Comparison of ENCODE assay signal across 22 mouse cellular contexts in the genomic region with DNA sequence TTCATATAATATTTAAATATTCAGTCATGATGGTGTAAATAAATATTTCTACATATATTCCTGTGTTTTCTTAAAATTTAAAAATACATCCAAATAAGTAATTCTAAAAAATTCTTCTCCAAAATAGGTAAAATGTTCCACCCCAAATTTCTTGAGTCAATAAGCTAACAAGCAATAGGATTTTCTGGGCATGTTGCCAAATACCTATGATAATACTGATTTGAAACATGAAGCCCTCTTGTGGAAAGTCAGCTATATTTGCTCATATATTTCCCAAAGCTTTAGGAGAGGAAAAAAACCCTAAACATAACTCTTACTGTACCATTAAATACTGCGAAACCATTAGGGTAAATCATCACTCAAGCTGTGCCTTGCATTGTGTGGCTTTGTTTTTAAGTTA.
A peak's percentile ranks its signal among the peaks of the same experiment; 100 is the strongest.
DNase-seq lines count a peak whose midpoint lies in the region; ATAC-seq and TF ChIP-seq lines count a peak whose summit lies in the region.
"Had no signal": no experiment of that assay in that cellular context is flagged by ENCODE, and none has a peak within 500 bp of the region (broad histone marks: within the 10 kb centered on the region; RNA-seq: fewer than 3 reads in every experiment).

No protein-coding gene starts in this region.

- no peak overlapping the region for H3K4me3 ChIP-seq in hindbrain, postnatal 0 days (ENCODE audit: low read length)
- H3K4me3 ChIP-seq in hindbrain, embryonic 10.5 days, result no peak overlapping the region
- H3K4me3 ChIP-seq: erythroblast, embryonic 14.5 days; forebrain, embryonic 15.5 days; gastrocnemius, adult 2 months; heart, embryonic 12.5 days; neural tube, embryonic 12.5 days had no signal

- no peaks in the 10 kb centered on the region for H3K9me3 ChIP-seq in hindbrain, postnatal 0 days (ENCODE audit: low read length)
- no peaks in the 10 kb centered on the region for H3K9me3 ChIP-seq in hindbrain, embryonic 10.5 days
- H3K9me3 ChIP-seq: forebrain, embryonic 15.5 days; heart, embryonic 12.5 days; neural tube, embryonic 12.5 days had no signal

- H3K27ac ChIP-seq in hindbrain, postnatal 0 days, result no peak overlapping the region
- no peak overlapping the region for H3K27ac ChIP-seq in hindbrain, embryonic 10.5 days
- H3K27ac ChIP-seq: forebrain, embryonic 15.5 days; gastrocnemius, adult 2 months; kidney, postnatal 0 days; neural tube, embryonic 12.5 days had no signal

- no peak overlapping the region for H3K4me2 ChIP-seq in hindbrain, postnatal 0 days (ENCODE audit: low read depth, low read length)
- H3K4me2 ChIP-seq: forebrain, embryonic 15.5 days; heart, embryonic 12.5 days; liver, embryonic 11.5 days; neural tube, embryonic 12.5 days had no signal

- ATAC-seq in hindbrain, postnatal 0 days, result no peak
- ATAC-seq: forebrain, embryonic 15.5 days had no signal

- TF ChIP-seq CTCF in hindbrain, postnatal 0 days (IDR thresholded peaks at IDR 0.05; ENCODE audit: low read depth), result no peak

- no peaks in the 10 kb centered on the region for H3K27me3 ChIP-seq in hindbrain, postnatal 0 days (ENCODE audit: insufficient read depth, low read length)
- no peaks in the 10 kb centered on the region for H3K27me3 ChIP-seq in hindbrain, embryonic 10.5 days (ENCODE audit: insufficient read depth, poor library complexity, severe bottlenecking)
- H3K27me3 ChIP-seq: CH12.LX; forebrain, embryonic 15.5 days; heart, embryonic 12.5 days; neural tube, embryonic 12.5 days had no signal

- WGBS in hindbrain, postnatal 0 days, result 83% methylated on average over 1 of the region's 1 CpGs
- WGBS in hindbrain, embryonic 10.5 days, result 92% methylated on average over 1 of the region's 1 CpGs

- H3K4me1 ChIP-seq in hindbrain, postnatal 0 days (ENCODE audit: insufficient read depth, low read length), result no peaks in the 10 kb centered on the region
- H3K4me1 ChIP-seq in hindbrain, embryonic 10.5 days (replicated peaks), result no peaks in the 10 kb centered on the region
- H3K4me1 ChIP-seq: forebrain, embryonic 15.5 days; heart, embryonic 12.5 days; neural tube, embryonic 12.5 days had no signal

- no peaks in the 10 kb centered on the region for H3K36me3 ChIP-seq in hindbrain, postnatal 0 days (ENCODE audit: insufficient read depth, low read length)
- H3K36me3 ChIP-seq in hindbrain, embryonic 10.5 days, result no peaks in the 10 kb centered on the region
- H3K36me3 ChIP-seq: forebrain, embryonic 15.5 days; heart, embryonic 12.5 days; neural tube, embryonic 12.5 days had no signal

- DNase-seq in cerebellum, postnatal 10 days, result peak; percentile 19 to 81
- DNase-seq in cerebellum, adult 9-11 months, result no peak
- peak; percentile 79 for DNase-seq in hindbrain, postnatal 0 days (ENCODE audit: low spot score)
- no peak for DNase-seq in hindbrain, embryonic 10.5 days (ENCODE audit: low spot score)
- peak; percentile 75 for DNase-seq in 416B (ENCODE audit: low read depth)
- DNase-seq in forelimb bud, embryonic 11.5 days (ENCODE audit: low read depth, low spot score), result peak; percentile 9
- DNase-seq in ovary, postnatal 14 days (ENCODE audit: low spot score), result no peak
- DNase-seq: cerebellum, postnatal 25 days; gastrocnemius, adult 2 months; heart, postnatal 14 days; kidney, adult 11 months; layer of hippocampus, postnatal 36 days; lung, adult 18-20 months; lung, postnatal 36 days; right cerebral cortex, adult 18-20 months had no signal

- no peak overlapping the region for H3K9ac ChIP-seq in hindbrain, postnatal 0 days (replicated peaks; ENCODE audit: low read length)
- H3K9ac ChIP-seq: forebrain, embryonic 15.5 days; heart, embryonic 12.5 days; neural tube, embryonic 12.5 days had no signal

Comparison
In these comparisons a context has a peak if more than half of its experiments do, and no peak if none do; other contexts are left out.
1. DNase-seq: peak in cerebellum, postnatal 10 days (2 of 2), hindbrain, postnatal 0 days (single experiment), 416B (single experiment) and forelimb bud, embryonic 11.5 days (single experiment); none in cerebellum, adult 9-11 months (single experiment), hindbrain, embryonic 10.5 days (single experiment) and ovary, postnatal 14 days (single experiment).